Mouse (Mus musculus): ENCODE results near the gene Cldn34b3. TPM values are rescaled to one million over a fixed set of nuclear protein-coding genes. Genes with fewer than 3 reads are reported as not detected.

Gene Cldn34b3
- polyA plus RNA-seq (2017; shearing (Covaris generic)): not detected

DNA sequence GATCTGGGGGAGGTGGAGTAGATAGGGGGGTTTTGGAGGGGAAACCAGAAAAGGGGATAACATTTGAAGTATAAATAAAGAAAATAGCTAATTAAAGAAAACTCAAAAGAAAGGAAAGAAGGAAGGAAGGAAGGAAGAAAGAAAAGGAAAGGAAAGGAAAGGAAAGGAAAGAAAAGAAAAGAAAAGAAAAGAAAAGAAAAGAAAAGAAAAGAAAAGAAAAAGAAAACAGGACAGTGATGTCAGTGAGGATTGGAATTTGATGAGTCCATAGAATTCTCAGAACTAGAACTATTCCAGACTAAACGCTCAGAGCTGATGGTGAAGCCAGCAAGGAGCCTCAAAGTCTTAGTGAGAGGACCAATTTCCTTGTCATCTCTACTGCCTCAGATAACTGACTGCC lies at the start of gene Cldn34b3:
TSS of gene Cldn34b3 (plus strand) at position 301 of the 400 bp plus-strand sequence.

Other genes with a start within 250 kb of the Cldn34b3 start
- gene Cldn34b4, start 129.0 kb downstream of the Cldn34b3 start, polyA plus RNA-seq (2017; shearing (Covaris generic)): not detected